Mouse (Mus musculus): ENCODE results near the gene Birc2.
A peak's percentile ranks its signal among the peaks of the same experiment; 100 is the strongest.

GRCm38 (mm10) chr9:7836905-7837805 is at the start of gene Birc2:
- TF ChIP-seq CTCF (IDR thresholded peaks at IDR 0.05; ENCODE audit: low read depth), result no peak
- TF ChIP-seq EP300 (IDR thresholded peaks at IDR 0.05; ENCODE audit: low read depth), result peak; percentile 90; the same call in 1 of the 2 replicates
